Mouse (Mus musculus): Measurements from ENCODE around the gene E2f1. TPM values are rescaled to one million over a fixed set of nuclear protein-coding genes. Genes with fewer than 3 reads are reported as not detected.

E2f1 gene
- polyA plus RNA-seq, 1 experiment from 2014 or later, result 9.6 TPM

GRCm38 (mm10) chr2:154539720-154540119, 30.0 kb downstream of the E2f1 start:
- Histone ChIP-seq H3K27ac (no peak overlapping the region), H3K4me1 (replicated peaks; ENCODE audit: insufficient read depth, low read length) (no peaks in the 10 kb centered on the region), H3K36me3 (ENCODE audit: insufficient read depth, low read length) (peaks cover 18% of the 10 kb centered on the region), H3K4me2 (ENCODE audit: low read length) (no peak overlapping the region), H3K9ac (ENCODE audit: low read depth, low read length) (no peak overlapping the region), H3K9me3 (replicated peaks; ENCODE audit: low read length) (no peaks in the 10 kb centered on the region), H3K27me3 (ENCODE audit: insufficient read depth, low read length) (no peaks in the 10 kb centered on the region), H3K4me3 (replicated peaks; ENCODE audit: low read depth, low read length) (no peak overlapping the region)
- peak; percentile 78 for TF ChIP-seq CTCF (IDR thresholded peaks at IDR 0.05; ENCODE audit: low read depth)
- ATAC-seq (replicated peaks; ENCODE audit: low FRiP score, low read depth), result no peak
- DNase-seq (ENCODE audit: low spot score), result peak; percentile 80
- WGBS, result 69% methylated on average over 3 of the region's 3 CpGs

- H3K9me3 ChIP-seq (replicated peaks; ENCODE audit: low read length), result no peaks in the 10 kb centered on the region
- H3K4me1 ChIP-seq (replicated peaks; ENCODE audit: insufficient read depth, low read length), result no peaks in the 10 kb centered on the region
- H3K27me3 ChIP-seq (ENCODE audit: insufficient read depth, low read length), result no peaks in the 10 kb centered on the region
- no peak overlapping the region for H3K27ac ChIP-seq
- ATAC-seq (replicated peaks; ENCODE audit: low FRiP score, low read depth) (no peak), DNase-seq (ENCODE audit: low spot score) (no peak)
- no peak overlapping the region for H3K4me2 ChIP-seq (ENCODE audit: low read length)
- 73% methylated on average over 3 of the region's 3 CpGs for WGBS
- no peak for TF ChIP-seq CTCF (IDR thresholded peaks at IDR 0.05; ENCODE audit: low read depth)
- no peak overlapping the region for H3K9ac ChIP-seq (ENCODE audit: low read depth, low read length)
- H3K4me3 ChIP-seq (replicated peaks; ENCODE audit: low read depth, low read length), result no peak overlapping the region
- H3K36me3 ChIP-seq (ENCODE audit: insufficient read depth, low read length), result peaks cover 21% of the 10 kb centered on the region
Measured at GRCm38 (mm10) chr2:154538710-154539109, 31.0 kb downstream of the E2f1 start.

- DNase-seq (ENCODE audit: low spot score), result no peak
- no peak for TF ChIP-seq CTCF (IDR thresholded peaks at IDR 0.05; ENCODE audit: low read depth)
- WGBS, result 62% methylated on average over 2 of the region's 2 CpGs
Measured at GRCm38 (mm10) chr2:154538310-154538709, 31.4 kb downstream of the E2f1 start.

GRCm38 (mm10) chr2:154534704-154535270, 34.9 kb downstream of the E2f1 start:
- no peak overlapping the region for H3K9ac ChIP-seq (ENCODE audit: low read depth, low read length)

More at GRCm38 (mm10) chr2:154538310-154538709, 31.4 kb downstream of the E2f1 start:
- H3K4me3 ChIP-seq (replicated peaks; ENCODE audit: low read depth, low read length), result no peak overlapping the region
- H3K36me3 ChIP-seq (ENCODE audit: insufficient read depth, low read length), result peaks cover 21% of the 10 kb centered on the region
- no peaks in the 10 kb centered on the region for H3K27me3 ChIP-seq (ENCODE audit: insufficient read depth, low read length)
- H3K4me1 ChIP-seq (replicated peaks; ENCODE audit: insufficient read depth, low read length), result no peaks in the 10 kb centered on the region
- H3K9ac ChIP-seq (ENCODE audit: low read depth, low read length), result no peak overlapping the region
- no peaks in the 10 kb centered on the region for H3K9me3 ChIP-seq (replicated peaks; ENCODE audit: low read length)
- ATAC-seq (replicated peaks; ENCODE audit: low FRiP score, low read depth), result no peak
- H3K27ac ChIP-seq, result no peak overlapping the region
- H3K4me2 ChIP-seq (ENCODE audit: low read length), result no peak overlapping the region

GRCm38 (mm10) chr2:154532888-154533287, 36.8 kb downstream of the E2f1 start:
- no peak overlapping the region for H3K4me3 ChIP-seq (replicated peaks; ENCODE audit: low read depth, low read length)
- 67% methylated on average over 3 of the region's 3 CpGs for WGBS
- no peak overlapping the region for H3K27ac ChIP-seq
- DNase-seq (ENCODE audit: low spot score), result no peak
- no peaks in the 10 kb centered on the region for H3K27me3 ChIP-seq (ENCODE audit: insufficient read depth, low read length)
- peaks cover 42% of the 10 kb centered on the region for H3K36me3 ChIP-seq (ENCODE audit: insufficient read depth, low read length)
- no peak overlapping the region for H3K9ac ChIP-seq (ENCODE audit: low read depth, low read length)
- ATAC-seq (replicated peaks; ENCODE audit: low FRiP score, low read depth), result no peak
- no peak overlapping the region for H3K4me2 ChIP-seq (ENCODE audit: low read length)
- no peaks in the 10 kb centered on the region for H3K9me3 ChIP-seq (replicated peaks; ENCODE audit: low read length)
- no peaks in the 10 kb centered on the region for H3K4me1 ChIP-seq (replicated peaks; ENCODE audit: insufficient read depth, low read length)
- no peak for TF ChIP-seq CTCF (IDR thresholded peaks at IDR 0.05; ENCODE audit: low read depth)

More at GRCm38 (mm10) chr2:154534704-154535270, 34.9 kb downstream of the E2f1 start:
- Histone ChIP-seq H3K9me3 (replicated peaks; ENCODE audit: low read length) (no peaks in the 10 kb centered on the region), H3K27ac (no peak overlapping the region), H3K4me3 (replicated peaks; ENCODE audit: low read depth, low read length) (no peak overlapping the region), H3K27me3 (ENCODE audit: insufficient read depth, low read length) (no peaks in the 10 kb centered on the region), H3K4me2 (ENCODE audit: low read length) (no peak overlapping the region), H3K36me3 (ENCODE audit: insufficient read depth, low read length) (peaks cover 42% of the 10 kb centered on the region), H3K4me1 (replicated peaks; ENCODE audit: insufficient read depth, low read length) (no peaks in the 10 kb centered on the region)
- TF ChIP-seq CTCF (IDR thresholded peaks at IDR 0.05; ENCODE audit: low read depth), result no peak
- 92% methylated on average over 11 of the region's 12 CpGs for WGBS
- ATAC-seq (replicated peaks; ENCODE audit: low FRiP score, low read depth), result no peak; the same call in 1 of the 2 replicates
- DNase-seq (ENCODE audit: low spot score), result no peak

GRCm38 (mm10) chr2:154526531-154526930, 43.2 kb downstream of the E2f1 start:
- Histone ChIP-seq H3K4me2 (ENCODE audit: low read length) (no peak overlapping the region), H3K9ac (ENCODE audit: low read depth, low read length) (no peak overlapping the region), H3K9me3 (replicated peaks; ENCODE audit: low read length) (no peaks in the 10 kb centered on the region), H3K36me3 (ENCODE audit: insufficient read depth, low read length) (peaks cover 31% of the 10 kb centered on the region), H3K27me3 (ENCODE audit: insufficient read depth, low read length) (no peaks in the 10 kb centered on the region), H3K4me1 (replicated peaks; ENCODE audit: insufficient read depth, low read length) (no peaks in the 10 kb centered on the region), H3K27ac (no peak overlapping the region), H3K4me3 (replicated peaks; ENCODE audit: low read depth, low read length) (no peak overlapping the region)
- TF ChIP-seq CTCF (IDR thresholded peaks at IDR 0.05; ENCODE audit: low read depth), result no peak
- 86% methylated on average over 3 of the region's 3 CpGs for WGBS
- no peak for DNase-seq (ENCODE audit: low spot score)
- no peak for ATAC-seq (replicated peaks; ENCODE audit: low FRiP score, low read depth)

- no peak overlapping the region for H3K4me3 ChIP-seq (replicated peaks; ENCODE audit: low read depth, low read length)
- H3K27ac ChIP-seq, result no peak overlapping the region
- no peak overlapping the region for H3K4me2 ChIP-seq (ENCODE audit: low read length)
- 91% methylated on average over 2 of the region's 2 CpGs for WGBS
- ATAC-seq (replicated peaks; ENCODE audit: low FRiP score, low read depth) (no peak), DNase-seq (ENCODE audit: low spot score) (no peak)
- H3K27me3 ChIP-seq (ENCODE audit: insufficient read depth, low read length), result no peaks in the 10 kb centered on the region
- no peaks in the 10 kb centered on the region for H3K9me3 ChIP-seq (replicated peaks; ENCODE audit: low read length)
- TF ChIP-seq CTCF (IDR thresholded peaks at IDR 0.05; ENCODE audit: low read depth), result no peak
- H3K9ac ChIP-seq (ENCODE audit: low read depth, low read length), result no peak overlapping the region
- peaks cover 26% of the 10 kb centered on the region; the same call in 1 of the 2 replicates for H3K36me3 ChIP-seq (ENCODE audit: insufficient read depth, low read length)
- no peaks in the 10 kb centered on the region for H3K4me1 ChIP-seq (replicated peaks; ENCODE audit: insufficient read depth, low read length)
Measured at GRCm38 (mm10) chr2:154525285-154525684, 44.4 kb downstream of the E2f1 start.

Data from kidney, postnatal 0 days (tissue).